Mouse (Mus musculus): ENCODE data around the gene Gm17490. TPM values are rescaled to one million over a fixed set of nuclear protein-coding genes. Genes with fewer than 3 reads are reported as not detected.

The Gm17490 gene
- polyA plus RNA-seq, 1 experiment from 2014 or later = not detected

- H3K9me3 ChIP-seq (ENCODE audit: control insufficient read depth, low read length) = no peaks in the 10 kb centered on the region
- H3K27me3 ChIP-seq (ENCODE audit: control insufficient read depth, insufficient read depth, low read length) = no peaks in the 10 kb centered on the region
- DNase-seq (no peak), ATAC-seq (ENCODE audit: low FRiP score, low TSS enrichment) (no peak)
- no peak overlapping the region for H3K9ac ChIP-seq (replicated peaks; ENCODE audit: low read length)
- no peaks in the 10 kb centered on the region for H3K36me3 ChIP-seq (ENCODE audit: control insufficient read depth, insufficient read depth, low read length)
- no peak overlapping the region for H3K4me2 ChIP-seq (ENCODE audit: low read length)
- 91% methylated on average over 2 of the region's 2 CpGs for WGBS
- H3K4me1 ChIP-seq (ENCODE audit: control insufficient read depth, insufficient read depth, low read length) = no peaks in the 10 kb centered on the region
- no peak overlapping the region for H3K27ac ChIP-seq (replicated peaks; ENCODE audit: low read depth, low read length)
- H3K4me3 ChIP-seq (replicated peaks; ENCODE audit: low read depth, low read length) = no peak overlapping the region
Observed at GRCm38 (mm10) chr2:11657581-11657980, 31.5 kb upstream of the Gm17490 start.

GRCm38 (mm10) chr2:11654990-11655931 is 29.2 kb upstream of the Gm17490 start:
- Histone ChIP-seq H3K27ac (replicated peaks; ENCODE audit: low read depth, low read length) (no peak overlapping the region), H3K36me3 (ENCODE audit: control insufficient read depth, insufficient read depth, low read length) (no peaks in the 10 kb centered on the region), H3K4me3 (replicated peaks; ENCODE audit: low read depth, low read length) (no peak overlapping the region), H3K4me2 (ENCODE audit: low read length) (no peak overlapping the region), H3K27me3 (ENCODE audit: control insufficient read depth, insufficient read depth, low read length) (no peaks in the 10 kb centered on the region), H3K9me3 (ENCODE audit: control insufficient read depth, low read length) (no peaks in the 10 kb centered on the region), H3K9ac (replicated peaks; ENCODE audit: low read length) (no peak overlapping the region), H3K4me1 (ENCODE audit: control insufficient read depth, insufficient read depth, low read length) (no peaks in the 10 kb centered on the region)
- ATAC-seq (ENCODE audit: low FRiP score, low TSS enrichment) (no peak), DNase-seq (no peak)
- 73% methylated on average over 9 of the region's 9 CpGs for WGBS

GRCm38 (mm10) chr2:11653780-11654179 is 27.7 kb upstream of the Gm17490 start:
- ATAC-seq (ENCODE audit: low FRiP score, low TSS enrichment) (no peak), DNase-seq (no peak)
- Histone ChIP-seq H3K36me3 (ENCODE audit: control insufficient read depth, insufficient read depth, low read length) (no peaks in the 10 kb centered on the region), H3K9ac (replicated peaks; ENCODE audit: low read length) (no peak overlapping the region), H3K9me3 (ENCODE audit: control insufficient read depth, low read length) (no peaks in the 10 kb centered on the region), H3K27me3 (ENCODE audit: control insufficient read depth, insufficient read depth, low read length) (no peaks in the 10 kb centered on the region), H3K4me2 (ENCODE audit: low read length) (no peak overlapping the region), H3K4me1 (ENCODE audit: control insufficient read depth, insufficient read depth, low read length) (no peaks in the 10 kb centered on the region), H3K4me3 (replicated peaks; ENCODE audit: low read depth, low read length) (no peak overlapping the region), H3K27ac (replicated peaks; ENCODE audit: low read depth, low read length) (no peak overlapping the region)
- 79% methylated on average over 5 of the region's 5 CpGs for WGBS

- ATAC-seq (ENCODE audit: low FRiP score, low TSS enrichment) (no peak), DNase-seq (no peak)
- no peak overlapping the region for H3K4me2 ChIP-seq (ENCODE audit: low read length)
- H3K36me3 ChIP-seq (ENCODE audit: control insufficient read depth, insufficient read depth, low read length) = no peaks in the 10 kb centered on the region
- no peak overlapping the region for H3K27ac ChIP-seq (replicated peaks; ENCODE audit: low read depth, low read length)
- H3K27me3 ChIP-seq (ENCODE audit: control insufficient read depth, insufficient read depth, low read length) = no peaks in the 10 kb centered on the region
- no peak overlapping the region for H3K4me3 ChIP-seq (replicated peaks; ENCODE audit: low read depth, low read length)
- 57% methylated on average over 6 of the region's 6 CpGs for WGBS
- H3K9ac ChIP-seq (replicated peaks; ENCODE audit: low read length) = no peak overlapping the region
- H3K9me3 ChIP-seq (ENCODE audit: control insufficient read depth, low read length) = no peaks in the 10 kb centered on the region
- no peaks in the 10 kb centered on the region for H3K4me1 ChIP-seq (ENCODE audit: control insufficient read depth, insufficient read depth, low read length)
Observed at GRCm38 (mm10) chr2:11653330-11653729, 27.3 kb upstream of the Gm17490 start.

- no peaks in the 10 kb centered on the region for H3K36me3 ChIP-seq (ENCODE audit: control insufficient read depth, insufficient read depth, low read length)
- no peaks in the 10 kb centered on the region for H3K9me3 ChIP-seq (ENCODE audit: control insufficient read depth, low read length)
- H3K27ac ChIP-seq (replicated peaks; ENCODE audit: low read depth, low read length) = no peak overlapping the region
- 76% methylated on average over 2 of the region's 2 CpGs for WGBS
- H3K9ac ChIP-seq (replicated peaks; ENCODE audit: low read length) = no peak overlapping the region
- no peak overlapping the region for H3K4me3 ChIP-seq (replicated peaks; ENCODE audit: low read depth, low read length)
- H3K4me1 ChIP-seq (ENCODE audit: control insufficient read depth, insufficient read depth, low read length) = no peaks in the 10 kb centered on the region
- DNase-seq = no peak
- H3K27me3 ChIP-seq (ENCODE audit: control insufficient read depth, insufficient read depth, low read length) = no peaks in the 10 kb centered on the region
- ATAC-seq (ENCODE audit: low FRiP score, low TSS enrichment) = no peak
- H3K4me2 ChIP-seq (ENCODE audit: low read length) = no peak overlapping the region
Observed at GRCm38 (mm10) chr2:11652780-11653179, 26.7 kb upstream of the Gm17490 start.

GRCm38 (mm10) chr2:11652196-11652595 is 26.1 kb upstream of the Gm17490 start:
- no peaks in the 10 kb centered on the region for H3K9me3 ChIP-seq (ENCODE audit: control insufficient read depth, low read length)
- no peak overlapping the region for H3K9ac ChIP-seq (replicated peaks; ENCODE audit: low read length)
- no peaks in the 10 kb centered on the region for H3K27me3 ChIP-seq (ENCODE audit: control insufficient read depth, insufficient read depth, low read length)
- WGBS = 86% methylated on average over 3 of the region's 3 CpGs
- H3K4me3 ChIP-seq (replicated peaks; ENCODE audit: low read depth, low read length) = no peak overlapping the region
- no peak overlapping the region for H3K4me2 ChIP-seq (ENCODE audit: low read length)
- H3K4me1 ChIP-seq (ENCODE audit: control insufficient read depth, insufficient read depth, low read length) = no peaks in the 10 kb centered on the region
- ATAC-seq (ENCODE audit: low FRiP score, low TSS enrichment) = no peak
- DNase-seq = no peak
- H3K27ac ChIP-seq (replicated peaks; ENCODE audit: low read depth, low read length) = no peak overlapping the region
- H3K36me3 ChIP-seq (ENCODE audit: control insufficient read depth, insufficient read depth, low read length) = no peaks in the 10 kb centered on the region

GRCm38 (mm10) chr2:11651476-11651875 is 25.4 kb upstream of the Gm17490 start:
- Histone ChIP-seq H3K27me3 (ENCODE audit: control insufficient read depth, insufficient read depth, low read length) (no peaks in the 10 kb centered on the region), H3K4me2 (ENCODE audit: low read length) (no peak overlapping the region), H3K36me3 (ENCODE audit: control insufficient read depth, insufficient read depth, low read length) (no peaks in the 10 kb centered on the region), H3K9ac (replicated peaks; ENCODE audit: low read length) (no peak overlapping the region), H3K9me3 (ENCODE audit: control insufficient read depth, low read length) (no peaks in the 10 kb centered on the region), H3K4me1 (ENCODE audit: control insufficient read depth, insufficient read depth, low read length) (no peaks in the 10 kb centered on the region), H3K4me3 (replicated peaks; ENCODE audit: low read depth, low read length) (no peak overlapping the region), H3K27ac (replicated peaks; ENCODE audit: low read depth, low read length) (no peak overlapping the region)
- ATAC-seq (ENCODE audit: low FRiP score, low TSS enrichment) (no peak), DNase-seq (no peak)
- WGBS = 65% methylated on average over 3 of the region's 3 CpGs

- H3K4me3 ChIP-seq (replicated peaks; ENCODE audit: low read depth, low read length) = no peak overlapping the region
- H3K27ac ChIP-seq (replicated peaks; ENCODE audit: low read depth, low read length) = no peak overlapping the region
- no peaks in the 10 kb centered on the region for H3K4me1 ChIP-seq (ENCODE audit: control insufficient read depth, insufficient read depth, low read length)
- DNase-seq = no peak
- no peak overlapping the region for H3K9ac ChIP-seq (replicated peaks; ENCODE audit: low read length)
- no peak for ATAC-seq (ENCODE audit: low FRiP score, low TSS enrichment)
- H3K4me2 ChIP-seq (ENCODE audit: low read length) = no peak overlapping the region
- H3K9me3 ChIP-seq (ENCODE audit: control insufficient read depth, low read length) = no peaks in the 10 kb centered on the region
- 91% methylated on average over 2 of the region's 2 CpGs for WGBS
- H3K27me3 ChIP-seq (ENCODE audit: control insufficient read depth, insufficient read depth, low read length) = no peaks in the 10 kb centered on the region
- H3K36me3 ChIP-seq (ENCODE audit: control insufficient read depth, insufficient read depth, low read length) = no peaks in the 10 kb centered on the region
Observed at GRCm38 (mm10) chr2:11645297-11645696, 19.2 kb upstream of the Gm17490 start.

GRCm38 (mm10) chr2:11644057-11644456 is 18.0 kb upstream of the Gm17490 start:
- no peak overlapping the region for H3K9ac ChIP-seq (replicated peaks; ENCODE audit: low read length)
- no peak overlapping the region for H3K4me2 ChIP-seq (ENCODE audit: low read length)
- 73% methylated on average over 1 of the region's 1 CpGs for WGBS
- H3K4me1 ChIP-seq (ENCODE audit: control insufficient read depth, insufficient read depth, low read length) = no peaks in the 10 kb centered on the region
- no peak overlapping the region for H3K27ac ChIP-seq (replicated peaks; ENCODE audit: low read depth, low read length)
- no peaks in the 10 kb centered on the region for H3K9me3 ChIP-seq (ENCODE audit: control insufficient read depth, low read length)
- H3K36me3 ChIP-seq (ENCODE audit: control insufficient read depth, insufficient read depth, low read length) = no peaks in the 10 kb centered on the region
- DNase-seq (no peak), ATAC-seq (ENCODE audit: low FRiP score, low TSS enrichment) (no peak)
- H3K27me3 ChIP-seq (ENCODE audit: control insufficient read depth, insufficient read depth, low read length) = no peaks in the 10 kb centered on the region
- H3K4me3 ChIP-seq (replicated peaks; ENCODE audit: low read depth, low read length) = no peak overlapping the region
